Mouse (Mus musculus) kidney, postnatal 0 days (tissue): Measurements from ENCODE around the gene Taf15. TPM values are rescaled to one million over a fixed set of nuclear protein-coding genes. Genes with fewer than 3 reads are reported as not detected.

ENCODE experiments used
- ATAC-seq: fragments of 200-750 bp; cut with Nextera tagmentation; replicated peaks from 2 replicates; pipeline ENCODE4 v1.8.0; 2017; ENCODE audit warnings: low read depth, moderate number of reproducible peaks, moderate TSS enrichment, moderate library complexity; ENCODE audit not compliant: low FRiP score
- DNase-seq: peaks from one replicate; pipeline ENCODE4 v3.0.0-alpha.2; 2016; ENCODE audit warnings: low spot score
- H3K27ac ChIP-seq: fragments of 300-500 bp; sonication (generic); 2 replicates; pipeline ENCODE4 v1.5.1; 2014; ENCODE audit warnings: mild to moderate bottlenecking
- H3K27me3 ChIP-seq: fragments of 300-500 bp; sonication (generic); 2 replicates; pipeline ENCODE4 v1.6.1; 2014; ENCODE audit warnings: low read length, mixed read lengths; ENCODE audit not compliant: insufficient read depth
- H3K36me3 ChIP-seq: fragments of 300-500 bp; sonication (generic); 2 replicates; pipeline ENCODE4 v1.6.1; 2014; ENCODE audit warnings: low read length, mixed read lengths; ENCODE audit not compliant: insufficient read depth
- H3K4me1 ChIP-seq: fragments of 300-500 bp; sonication (generic); replicated peaks from 2 replicates; pipeline ENCODE4 v1.6.1; 2014; ENCODE audit warnings: antibody characterized with exemption, low read length, mixed read lengths; ENCODE audit not compliant: insufficient read depth
- H3K4me2 ChIP-seq: fragments of 300-500 bp; sonication (generic); 2 replicates; pipeline ENCODE4 v1.6.1; 2014; ENCODE audit warnings: mild to moderate bottlenecking, low read length, moderate library complexity, mixed read lengths
- H3K4me3 ChIP-seq: fragments of 300-500 bp; sonication (generic); replicated peaks from 2 replicates; pipeline ENCODE4 v1.5.1; 2014; ENCODE audit warnings: low read depth, low read length
- H3K9ac ChIP-seq: fragments of 300-500 bp; sonication (generic); 2 replicates; pipeline ENCODE4 v1.6.1; 2014; ENCODE audit warnings: low read depth, low read length
- H3K9me3 ChIP-seq: fragments of 300-500 bp; sonication (generic); replicated peaks from 2 replicates; pipeline ENCODE4 v1.6.1; 2016; ENCODE audit warnings: low read length, inconsistent platforms, mixed read lengths
- CTCF ChIP-seq: IDR thresholded peaks from 2 replicates; pipeline ENCODE4 v1.5.1; 2016; ENCODE audit warnings: antibody characterized with exemption, low read depth, mild to moderate bottlenecking, moderate library complexity
- WGBS: fragments of 180-500 bp; shearing (Covaris S2); extraction: QIAGEN DNeasy Blood & Tissue Kit; methylation state at CpG from one replicate; pipeline ENCODE4 v1.1.7; 2014; 5-methylcytosine and 5-hydroxymethylcytosine counted together
- polyA plus RNA-seq: library from polyadenylated mRNA; unstranded; fragments of >200 nt; fragmentation: Nextera tagmentation; extraction: Ambion mirVana; gene quantifications from 2 replicates; pipeline ENCODE4 v1.2.1, GENCODE M21; 2015

Taf15 gene
- polyA plus RNA-seq, 1 experiment from 2014 or later = 5.7 TPM

DNA sequence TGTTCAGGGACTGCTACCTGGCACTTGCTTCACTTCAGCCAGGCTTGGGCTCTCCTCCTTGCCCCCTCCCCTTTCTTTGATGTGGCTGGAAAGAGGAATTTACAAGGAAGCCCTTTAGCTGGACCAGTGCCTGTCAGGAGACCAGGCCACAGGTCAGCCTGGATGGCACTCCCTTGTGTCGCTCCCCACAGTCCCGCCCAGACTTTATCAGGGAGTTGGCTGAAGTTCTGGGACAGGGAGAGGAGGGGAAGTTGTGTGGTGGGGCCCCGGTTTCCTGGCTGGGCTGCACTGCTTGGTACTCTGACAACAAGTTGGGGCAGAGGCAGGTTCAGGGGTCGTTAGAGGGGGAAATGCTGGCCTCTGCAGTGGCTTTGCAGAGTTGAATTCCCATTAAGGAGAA lies 18.3 kb upstream of the Taf15 start:
- 11% methylated on average over 4 of the region's 4 CpGs for WGBS
- no peaks in the 10 kb centered on the region for H3K4me1 ChIP-seq
- no peaks in the 10 kb centered on the region for H3K9me3 ChIP-seq
- no peak for TF ChIP-seq CTCF
- H3K36me3 ChIP-seq = no peaks in the 10 kb centered on the region
- H3K4me2 ChIP-seq = no peak overlapping the region
- ATAC-seq (no peak), DNase-seq (peak; percentile 25)
- no peak overlapping the region for H3K27ac ChIP-seq
- H3K9ac ChIP-seq = no peak overlapping the region
- H3K4me3 ChIP-seq = no peak overlapping the region
- H3K27me3 ChIP-seq = no peaks in the 10 kb centered on the region

DNA sequence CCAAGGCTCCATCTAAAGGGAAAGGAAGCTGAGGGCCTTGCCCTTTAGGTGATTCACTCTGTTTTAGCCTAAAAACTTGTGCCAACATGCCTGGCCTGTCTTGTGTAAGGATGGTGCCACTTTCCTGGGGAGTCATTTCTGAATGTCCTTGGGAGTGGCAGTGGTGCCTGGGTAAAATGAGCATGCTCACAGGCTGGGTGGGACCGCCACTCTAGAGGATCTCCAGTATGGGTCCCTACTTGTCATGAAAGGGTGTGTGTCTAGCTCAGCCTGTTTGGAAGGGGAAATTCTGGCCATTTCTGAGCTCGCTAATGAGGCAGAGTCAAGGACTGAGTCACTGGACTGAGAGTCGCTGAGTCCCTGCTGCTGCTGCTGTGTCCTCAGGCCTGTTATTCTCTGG lies 17.3 kb upstream of the Taf15 start:
- Histone ChIP-seq H3K36me3 (no peaks in the 10 kb centered on the region), H3K27ac (no peak overlapping the region), H3K4me3 (no peak overlapping the region), H3K4me1 (no peaks in the 10 kb centered on the region), H3K4me2 (no peak overlapping the region), H3K9me3 (no peaks in the 10 kb centered on the region), H3K27me3 (no peaks in the 10 kb centered on the region), H3K9ac (no peak overlapping the region)
- WGBS = 82% methylated on average over 3 of the region's 3 CpGs
- no peak for DNase-seq
- ATAC-seq = no peak
- TF ChIP-seq CTCF = no peak

DNA sequence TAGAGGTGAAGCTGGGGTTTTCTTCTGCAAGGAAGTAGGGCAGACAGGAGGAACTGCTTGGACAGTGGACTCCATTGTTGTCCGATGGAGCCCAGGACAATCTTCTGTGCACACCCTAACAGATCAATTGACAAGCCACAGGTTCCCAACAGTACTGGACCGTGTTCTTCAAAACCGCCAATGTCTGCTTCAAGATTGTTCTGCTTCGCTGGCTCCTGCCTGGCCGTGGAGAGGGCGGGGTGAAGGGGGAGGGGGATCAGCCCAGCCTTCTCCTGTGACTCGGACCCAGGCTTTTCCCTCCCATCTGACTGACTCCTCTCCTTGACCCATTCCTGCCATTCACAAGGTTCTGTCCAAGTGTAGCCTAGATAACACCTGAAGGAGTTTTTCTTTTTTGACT lies 15.6 kb upstream of the Taf15 start:
- Histone ChIP-seq H3K4me1 (0 out of 2 replicates have a peak, but pooled peaks cover under 1% of the 10 kb centered on the region), H3K9ac (no peak overlapping the region), H3K27me3 (no peaks in the 10 kb centered on the region), H3K4me3 (no peak overlapping the region), H3K9me3 (no peaks in the 10 kb centered on the region), H3K4me2 (no peak overlapping the region), H3K27ac (no peak overlapping the region), H3K36me3 (no peaks in the 10 kb centered on the region)
- ATAC-seq (no peak), DNase-seq (no peak)
- 37% methylated on average over 7 of the region's 7 CpGs for WGBS
- TF ChIP-seq CTCF = no peak

DNA sequence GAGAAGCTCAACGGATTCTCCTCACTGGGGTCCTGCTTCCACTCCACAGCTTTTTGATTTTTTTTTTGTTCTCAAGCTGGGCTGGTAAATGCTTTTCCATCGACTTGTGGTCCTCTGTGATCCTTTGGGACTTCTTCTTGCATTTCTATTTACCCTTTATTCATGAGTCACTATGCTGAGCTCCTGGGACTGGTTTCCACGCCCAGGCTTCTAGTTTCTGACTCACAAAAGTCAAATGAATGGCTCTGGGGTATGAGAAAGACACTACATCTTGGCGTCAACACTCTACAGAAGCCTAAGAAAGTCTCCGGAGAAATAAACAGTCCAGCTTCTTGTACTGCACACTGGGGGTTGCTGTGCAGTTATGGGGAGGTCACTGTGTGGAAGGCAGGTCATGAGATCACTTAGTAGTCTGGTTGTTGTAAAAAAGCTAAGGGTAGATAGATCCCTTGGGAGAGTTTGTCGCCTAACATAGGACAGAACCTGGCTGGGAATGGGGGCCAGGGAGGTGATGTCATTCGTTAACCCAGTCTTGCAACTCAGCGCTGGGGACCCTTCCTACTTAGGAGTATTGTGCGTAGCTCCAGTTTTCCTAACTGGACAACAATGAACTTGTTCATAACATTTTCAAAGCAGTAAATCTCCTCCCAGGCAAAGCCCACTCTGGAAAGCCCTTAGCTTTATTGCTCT lies 14.8 kb upstream of the Taf15 start:
- DNase-seq = no peak
- no peak overlapping the region for H3K4me3 ChIP-seq
- no peak overlapping the region for H3K27ac ChIP-seq
- H3K9ac ChIP-seq = no peak overlapping the region
- 53% methylated on average over 9 of the region's 9 CpGs for WGBS
- H3K9me3 ChIP-seq = no peaks in the 10 kb centered on the region
- no peaks in the 10 kb centered on the region for H3K27me3 ChIP-seq
- peaks cover 5% of the 10 kb centered on the region; the same call in 1 of the 2 replicates for H3K4me1 ChIP-seq
- no peaks in the 10 kb centered on the region for H3K36me3 ChIP-seq
- H3K4me2 ChIP-seq = no peak overlapping the region
- no peak for ATAC-seq
- no peak for TF ChIP-seq CTCF

DNA sequence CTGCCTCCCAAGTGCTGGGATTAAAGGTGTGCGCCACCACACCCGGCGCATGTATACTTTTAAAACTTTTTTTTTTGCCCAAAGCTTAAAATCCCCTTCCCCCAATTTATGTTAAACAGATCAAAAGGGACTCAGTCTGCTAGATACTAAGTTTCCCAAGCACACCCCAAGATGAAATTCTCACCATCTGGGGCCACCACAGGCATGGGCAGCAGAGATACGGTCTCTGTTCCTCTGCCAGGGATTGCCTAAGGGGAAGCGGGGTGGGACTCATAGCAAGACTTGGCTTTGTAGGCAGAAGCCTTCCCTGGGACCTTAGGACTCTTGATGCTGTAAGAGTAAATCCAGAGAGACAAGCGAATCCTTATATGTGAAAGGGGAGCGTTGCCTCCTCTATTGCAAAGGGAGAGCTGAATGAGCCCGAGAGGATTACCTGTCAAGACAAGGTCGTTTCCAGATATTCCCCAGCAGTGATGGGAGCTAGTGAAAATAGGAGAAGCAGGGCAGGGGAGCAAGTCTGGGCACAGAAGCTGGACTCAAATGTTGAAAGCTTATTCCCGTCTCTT lies 11.3 kb upstream of the Taf15 start:
- Histone ChIP-seq H3K27me3 (peaks cover 3% of the 10 kb centered on the region; the same call in 1 of the 2 replicates), H3K4me3 (no peak overlapping the region), H3K9ac (no peak overlapping the region), H3K36me3 (no peaks in the 10 kb centered on the region), H3K4me1 (peaks cover 5% of the 10 kb centered on the region; the same call in 1 of the 2 replicates), H3K27ac (no peak overlapping the region), H3K9me3 (no peaks in the 10 kb centered on the region), H3K4me2 (peak overlapping the region; percentile 97; the same call in 1 of the 2 replicates)
- DNase-seq = no peak
- no peak for ATAC-seq
- no peak for TF ChIP-seq CTCF
- WGBS = 77% methylated on average over 10 of the region's 10 CpGs

DNA sequence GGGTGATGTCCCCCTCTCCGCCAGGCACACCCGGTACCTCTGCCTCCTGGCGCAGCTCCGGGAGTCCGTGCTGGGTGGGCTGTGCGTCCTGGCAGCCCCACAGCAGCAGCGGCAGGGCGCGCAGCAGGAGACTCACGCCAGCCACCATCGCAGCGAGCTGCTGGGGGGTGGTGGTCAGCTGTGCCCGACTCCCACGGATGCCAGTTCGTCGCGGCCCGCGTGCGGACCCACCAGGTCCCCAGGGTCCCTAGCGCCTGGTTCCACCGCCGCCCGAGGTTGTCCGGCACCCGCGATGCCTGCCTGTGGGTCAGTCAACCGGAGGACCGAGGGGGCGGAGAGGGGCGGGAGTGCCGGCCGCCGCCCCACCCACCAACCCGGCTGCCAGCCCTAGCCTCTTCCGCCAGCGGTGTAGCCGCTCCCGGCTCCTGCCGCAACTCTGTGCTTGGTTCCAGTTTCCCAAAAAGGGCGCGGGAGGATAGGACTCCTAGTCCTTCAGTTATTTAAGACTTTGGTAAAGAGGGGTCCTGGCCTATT lies 10.1 kb upstream of the Taf15 start, which contains the start of gene Mmp28:
Gene Mmp28 (minus strand): TSS at position 361 of the 534 bp plus-strand sequence.
- peaks cover 5% of the 10 kb centered on the region; the same call in 1 of the 2 replicates for H3K4me1 ChIP-seq
- peaks cover 3% of the 10 kb centered on the region; the same call in 1 of the 2 replicates for H3K27me3 ChIP-seq
- DNase-seq = peak; percentile 67
- 0% methylated on average over 40 of the region's 42 CpGs for WGBS
- TF ChIP-seq CTCF = no peak
- ATAC-seq = peak; percentile 46; the same call in 1 of the 2 replicates
- no peaks in the 10 kb centered on the region for H3K36me3 ChIP-seq
- H3K9ac ChIP-seq = peak within 1 kb of the TSS; percentile 60
- H3K9me3 ChIP-seq = no peaks in the 10 kb centered on the region
- peak within 1 kb of the TSS; percentile 59 for H3K4me3 ChIP-seq
- peak within 1 kb of the TSS; percentile 97 for H3K4me2 ChIP-seq
- H3K27ac ChIP-seq = no peak within 1 kb of the TSS
